Mouse (Mus musculus) mesoderm, embryonic 11.5 days (tissue): ENCODE data around the gene Glmn.

Experiments
- DNase-seq: peaks from one replicate; pipeline ENCODE4 v3.0.0-alpha.2; 2012; ENCODE audit warnings: low read depth, low spot score

The Glmn gene

GRCm38 (mm10) chr5:107597301-107598077 lies at the start of gene Glmn, which contains the start of gene Rpap2:
TSS of gene Glmn (minus strand) at chr5:107597888.
TSS of gene Rpap2 (plus strand) at chr5:107597373.
- peak; percentile 86 for DNase-seq

- no peak for DNase-seq
Observed at GRCm38 (mm10) chr5:107645935-107646334, 48.2 kb upstream of the Glmn start.

GRCm38 (mm10) chr5:107644595-107644994 lies 46.9 kb upstream of the Glmn start:
- no peak for DNase-seq

- no peak for DNase-seq
Observed at GRCm38 (mm10) chr5:107638366-107638765, 40.7 kb upstream of the Glmn start.

- DNase-seq: no peak
Observed at GRCm38 (mm10) chr5:107637106-107637505, 39.4 kb upstream of the Glmn start.

- DNase-seq: no peak
Observed at GRCm38 (mm10) chr5:107633651-107634050, 36.0 kb upstream of the Glmn start.

- no peak for DNase-seq
Observed at GRCm38 (mm10) chr5:107621327-107621726, 23.6 kb upstream of the Glmn start.

- peak; percentile 5 for DNase-seq
Observed at GRCm38 (mm10) chr5:107617986-107618385, 20.3 kb upstream of the Glmn start.

- DNase-seq: peak; percentile 68
Observed at GRCm38 (mm10) chr5:107611224-107611623, 13.5 kb upstream of the Glmn start.

- DNase-seq: no peak
Observed at GRCm38 (mm10) chr5:107598380-107598779, 692 bp upstream of the Glmn start.

- DNase-seq: no peak
Observed at GRCm38 (mm10) chr5:107569148-107569547, 28.5 kb downstream of the Glmn start.

- DNase-seq: no peak
Observed at GRCm38 (mm10) chr5:107556969-107557368, 40.7 kb downstream of the Glmn start.

GRCm38 (mm10) chr5:107554336-107554735 lies 43.4 kb downstream of the Glmn start:
- DNase-seq: no peak

GRCm38 (mm10) chr5:107548444-107548843 lies 49.2 kb downstream of the Glmn start:
- no peak for DNase-seq

GRCm38 (mm10) chr5:107547955-107548354 lies 49.7 kb downstream of the Glmn start:
- no peak for DNase-seq

GRCm38 (mm10) chr5:107545927-107546326 lies 51.8 kb downstream of the Glmn start:
- DNase-seq: no peak

GRCm38 (mm10) chr5:107541696-107542095 lies 56.0 kb downstream of the Glmn start:
- peak; percentile 8 for DNase-seq

GRCm38 (mm10) chr5:107534581-107534980 lies 63.1 kb downstream of the Glmn start, which contains the start of gene 1700028K03Rik:
TSS of gene 1700028K03Rik (plus strand) at chr5:107534709.
- DNase-seq: no peak

- no peak for DNase-seq
Observed at GRCm38 (mm10) chr5:107533590-107533989, 64.1 kb downstream of the Glmn start.

- DNase-seq: no peak
Observed at GRCm38 (mm10) chr5:107528856-107529255, 68.8 kb downstream of the Glmn start.

GRCm38 (mm10) chr5:107524281-107524680 lies 73.4 kb downstream of the Glmn start:
- no peak for DNase-seq

- no peak for DNase-seq
Observed at GRCm38 (mm10) chr5:107521897-107522296, 75.8 kb downstream of the Glmn start.

GRCm38 (mm10) chr5:107521386-107521785 lies 76.3 kb downstream of the Glmn start:
- DNase-seq: no peak
